Mouse (Mus musculus): Measurements from ENCODE around the gene Bcor.

GRCm38 (mm10) chrX:12192343-12192742 is 32.2 kb upstream of the Bcor start:
- TF ChIP-seq CTCF (IDR thresholded peaks at IDR 0.05 in 2 of 3, conservative IDR thresholded peaks at IDR 0.05 in 1 of 3; ENCODE audit: control insufficient read depth in 1 of 3, insufficient read depth in 1 of 3, low read depth in 2 of 3, low read length in 3 of 3, poor library complexity in 1 of 3, severe bottlenecking in 1 of 3) (no peak), MAX (IDR thresholded peaks at IDR 0.05; ENCODE audit: low read length) (no peak), POLR2AphosphoS2 (IDR thresholded peaks at IDR 0.05; ENCODE audit: low read length) (no peak), ELF1 (IDR thresholded peaks at IDR 0.05; ENCODE audit: low read depth, low read length) (no peak), ETS1 (IDR thresholded peaks at IDR 0.05; ENCODE audit: low read depth, low read length) (no peak)
